Mouse (Mus musculus) lung, embryonic 14.5 days (tissue): ENCODE measurements around the gene Lcn6. TPM values are rescaled to one million over a fixed set of nuclear protein-coding genes. Genes with fewer than 3 reads are reported as not detected.

Source experiments
- ATAC-seq: fragments of 200-750 bp; cut with Nextera tagmentation; 2 replicates; pipeline ENCODE4 v1.8.0; 2017; ENCODE audit warnings: mild to moderate bottlenecking, moderate TSS enrichment, moderate library complexity; ENCODE audit not compliant: insufficient read depth
- DNase-seq: peaks from one replicate; pipeline ENCODE4 v3.0.0-alpha.2; 2015
- H3K27ac ChIP-seq: fragments of 300-500 bp; sonication (generic); 2 replicates; pipeline ENCODE4 v1.5.1; 2014; ENCODE audit warnings: low read depth, mild to moderate bottlenecking, moderate library complexity
- H3K27me3 ChIP-seq: fragments of 300-500 bp; sonication (generic); 2 replicates; pipeline ENCODE4 v1.6.1; 2014; ENCODE audit warnings: low read length, control low read depth; ENCODE audit not compliant: insufficient read depth
- H3K36me3 ChIP-seq: fragments of 300-500 bp; sonication (generic); 2 replicates; pipeline ENCODE4 v1.6.1; 2014; ENCODE audit warnings: control low read depth; ENCODE audit not compliant: insufficient read depth
- H3K4me1 ChIP-seq: fragments of 300-500 bp; sonication (generic); 2 replicates; pipeline ENCODE4 v1.6.1; 2014; ENCODE audit warnings: antibody characterized with exemption, control low read depth; ENCODE audit not compliant: insufficient read depth
- H3K4me2 ChIP-seq: fragments of 300-500 bp; sonication (generic); 2 replicates; pipeline ENCODE4 v1.6.1; 2014; ENCODE audit warnings: mild to moderate bottlenecking
- H3K4me3 ChIP-seq: fragments of 300-500 bp; sonication (generic); 2 replicates; pipeline ENCODE4 v1.5.1; 2014; ENCODE audit warnings: low read depth, low read length
- H3K9ac ChIP-seq: fragments of 300-500 bp; sonication (generic); 2 replicates; pipeline ENCODE4 v1.6.1; 2014
- H3K9me3 ChIP-seq: fragments of 300-500 bp; sonication (generic); 2 replicates; pipeline ENCODE4 v1.6.1; 2016; ENCODE audit warnings: low read depth, low read length, control low read depth
- CTCF ChIP-seq: IDR thresholded peaks from 2 replicates; pipeline ENCODE4 v1.5.1; 2016; ENCODE audit warnings: antibody characterized with exemption, low read depth
- WGBS: fragments of 180-500 bp; shearing (Covaris S2); extraction: QIAGEN DNeasy Blood & Tissue Kit; methylation state at CpG from one replicate; pipeline ENCODE4 v1.1.7; 2014; 5-methylcytosine and 5-hydroxymethylcytosine counted together
- polyA plus RNA-seq: library from polyadenylated mRNA; unstranded; fragments of >200 nt; fragmentation: Nextera tagmentation; extraction: Ambion mirVana; gene quantifications from 2 replicates; pipeline ENCODE4 v1.2.1, GENCODE M21; 2014

Lcn6 gene
- polyA plus RNA-seq = not detected in 2 replicates

DNA sequence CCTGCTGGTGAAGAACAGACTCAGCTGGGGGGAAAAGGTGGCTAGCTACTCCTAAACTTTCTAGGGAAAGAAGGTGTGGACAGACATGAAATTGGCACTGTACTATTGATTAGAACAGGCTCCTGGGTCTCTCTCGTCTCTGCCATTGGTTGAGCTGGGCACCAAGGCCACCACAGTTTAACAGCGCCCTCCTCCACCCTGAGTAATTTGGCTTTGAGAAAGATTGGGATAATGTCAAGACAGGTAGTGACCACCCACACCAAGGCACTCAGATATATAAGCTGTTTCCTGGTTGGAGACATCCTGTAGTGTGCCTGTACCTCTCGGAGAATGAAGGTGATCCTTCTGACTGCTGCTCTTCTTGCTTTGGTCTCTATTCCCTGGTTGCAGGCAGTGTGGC is at the start of gene Lcn6:
Lcn6 (plus strand) TSS at position 301 of the 400 bp plus-strand sequence.
- Histone ChIP-seq H3K4me3 (no peak within 1 kb of the TSS), H3K4me1 (no peaks in the 10 kb centered on the region), H3K27ac (no peak within 1 kb of the TSS), H3K9ac (no peak within 1 kb of the TSS), H3K27me3 (no peaks in the 10 kb centered on the region), H3K9me3 (no peaks in the 10 kb centered on the region), H3K36me3 (no peaks in the 10 kb centered on the region), H3K4me2 (no peak within 1 kb of the TSS)
- TF ChIP-seq CTCF = no peak
- 86% methylated on average over 3 of the region's 3 CpGs for WGBS
- no peak for ATAC-seq
- DNase-seq = no peak

DNA sequence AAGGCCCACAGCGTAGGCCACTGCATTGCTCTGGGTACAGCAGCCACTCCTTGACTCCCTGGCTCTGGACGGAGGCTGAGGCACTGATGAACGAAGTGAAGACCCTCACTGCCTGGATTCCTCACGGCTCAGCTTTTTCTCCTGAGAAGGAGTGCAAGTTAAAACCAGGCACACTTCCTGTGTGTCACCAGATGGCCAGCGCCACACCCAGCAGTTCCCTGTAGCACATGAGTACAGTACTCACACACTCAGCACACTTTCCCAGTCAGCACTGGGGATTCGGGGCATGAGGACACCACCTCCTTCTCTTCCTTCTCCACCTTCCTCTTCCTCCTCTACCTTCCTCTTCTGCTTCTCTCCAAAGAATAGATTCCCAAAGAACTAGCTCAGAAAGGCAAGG is 48.8 kb upstream of the Lcn6 start, which contains the start of gene Fcna:
Fcna (minus strand) TSS at position 220 of the 400 bp plus-strand sequence.
- no peak within 1 kb of the TSS for H3K27ac ChIP-seq
- WGBS = 65% methylated on average over 6 of the region's 6 CpGs
- no peaks in the 10 kb centered on the region for H3K27me3 ChIP-seq
- DNase-seq (no peak), ATAC-seq (no peak)
- TF ChIP-seq CTCF = no peak
- H3K4me3 ChIP-seq = no peak within 1 kb of the TSS
- no peaks in the 10 kb centered on the region for H3K9me3 ChIP-seq
- no peak within 1 kb of the TSS for H3K9ac ChIP-seq
- no peak within 1 kb of the TSS for H3K4me2 ChIP-seq
- H3K36me3 ChIP-seq = no peaks in the 10 kb centered on the region
- H3K4me1 ChIP-seq = no peaks in the 10 kb centered on the region

DNA sequence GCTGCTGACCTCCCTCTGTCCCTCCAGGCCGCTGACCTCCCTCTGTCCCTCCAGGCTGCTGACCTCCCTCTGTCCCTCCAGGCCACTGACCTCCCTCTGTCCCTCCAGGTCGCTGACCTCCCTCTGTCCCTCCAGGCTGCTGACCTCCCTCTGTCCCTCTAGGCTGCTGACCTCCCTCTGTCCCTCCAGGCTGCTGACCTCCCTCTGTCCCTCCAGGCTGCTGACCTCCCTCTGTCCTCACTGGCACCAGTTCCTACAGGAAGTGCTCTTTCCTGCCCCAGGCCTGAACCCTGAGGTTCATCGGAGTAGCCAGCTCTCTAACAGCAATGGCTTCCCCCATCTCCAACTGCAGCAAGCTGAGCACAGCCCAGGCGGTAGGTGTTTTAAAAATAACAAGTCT is 47.8 kb upstream of the Lcn6 start:
- ATAC-seq = no peak
- WGBS = 33% methylated on average over 4 of the region's 4 CpGs
- no peaks in the 10 kb centered on the region for H3K27me3 ChIP-seq

DNA sequence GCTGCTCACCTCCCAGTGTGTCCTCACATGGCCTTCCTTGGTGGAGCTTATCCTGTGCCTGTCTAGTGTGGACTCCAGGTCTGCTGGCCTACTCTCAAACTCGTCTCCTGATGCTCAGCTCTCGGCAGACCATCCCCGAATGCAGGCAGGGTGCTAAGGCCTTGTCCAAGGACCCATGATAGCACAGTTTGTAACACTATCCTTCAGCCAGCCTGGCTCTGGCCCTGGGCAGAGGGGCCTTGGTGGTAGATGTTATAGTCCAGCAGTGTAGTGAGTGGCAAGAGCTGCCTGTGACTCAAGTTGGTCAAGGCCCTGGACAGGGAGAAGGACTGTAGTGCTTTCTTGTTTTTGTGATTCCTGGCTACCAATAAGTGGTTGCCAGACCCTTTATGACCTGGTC is 43.0 kb upstream of the Lcn6 start:
- H3K9ac ChIP-seq = no peak overlapping the region
- TF ChIP-seq CTCF = no peak
- WGBS = 78% methylated on average over 3 of the region's 3 CpGs
- ATAC-seq (no peak), DNase-seq (no peak)
- H3K27ac ChIP-seq = no peak overlapping the region
- no peak overlapping the region for H3K4me2 ChIP-seq
- H3K36me3 ChIP-seq = no peaks in the 10 kb centered on the region
- no peaks in the 10 kb centered on the region for H3K9me3 ChIP-seq
- no peaks in the 10 kb centered on the region for H3K27me3 ChIP-seq
- H3K4me3 ChIP-seq = no peak overlapping the region
- no peaks in the 10 kb centered on the region for H3K4me1 ChIP-seq

More for the DNA sequence above, 47.8 kb upstream of the Lcn6 start:
- Histone ChIP-seq H3K36me3 (no peaks in the 10 kb centered on the region), H3K4me3 (no peak overlapping the region), H3K9ac (no peak overlapping the region), H3K27ac (no peak overlapping the region), H3K4me2 (no peak overlapping the region), H3K4me1 (no peaks in the 10 kb centered on the region), H3K9me3 (no peaks in the 10 kb centered on the region)
- no peak for TF ChIP-seq CTCF
- DNase-seq = no peak

DNA sequence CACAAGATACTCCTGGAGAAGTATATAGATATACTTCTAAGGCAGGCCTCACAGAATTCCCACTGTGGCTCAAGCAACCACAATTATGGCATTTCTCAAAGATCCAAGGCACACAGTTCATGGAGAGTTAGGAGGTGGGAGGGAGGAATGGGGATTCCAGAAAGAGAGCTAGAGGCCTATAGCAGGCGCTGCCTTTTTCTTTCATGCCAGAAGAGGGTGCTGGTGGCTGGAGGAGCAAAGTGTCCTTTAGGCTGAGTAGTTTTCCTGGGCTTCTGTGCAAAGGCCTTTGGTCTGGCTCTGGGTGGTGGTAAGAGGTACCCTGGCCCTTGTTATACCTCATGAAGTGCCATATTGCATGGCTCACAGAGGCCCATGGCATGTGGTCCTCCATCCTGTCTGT is 42.5 kb upstream of the Lcn6 start:
- no peak for DNase-seq
- no peak for ATAC-seq
- Histone ChIP-seq H3K4me3 (no peak overlapping the region), H3K9me3 (no peaks in the 10 kb centered on the region), H3K27ac (no peak overlapping the region), H3K36me3 (no peaks in the 10 kb centered on the region), H3K27me3 (no peaks in the 10 kb centered on the region), H3K4me2 (no peak overlapping the region), H3K4me1 (no peaks in the 10 kb centered on the region), H3K9ac (no peak overlapping the region)
- 53% methylated on average over 1 of the region's 1 CpGs for WGBS
- TF ChIP-seq CTCF = no peak

DNA sequence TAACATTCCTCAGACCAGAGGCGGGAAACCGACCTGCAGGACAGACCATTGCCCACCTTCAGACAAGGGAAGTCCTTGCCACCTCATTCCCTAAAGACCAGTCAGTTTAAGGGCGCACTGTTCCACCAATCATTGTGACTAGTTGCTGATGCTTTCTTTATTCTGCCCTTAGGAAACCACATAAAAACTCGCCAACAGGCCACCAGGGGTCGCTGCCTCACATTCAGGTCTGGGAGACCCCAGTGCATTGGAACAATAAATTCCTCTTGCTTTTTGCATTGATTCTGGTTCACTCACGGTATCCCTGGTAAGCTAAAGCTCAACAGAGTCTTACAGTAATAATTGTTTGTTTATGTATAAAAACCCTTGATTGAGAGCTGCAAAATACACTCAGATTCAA is 36.7 kb upstream of the Lcn6 start:
- Histone ChIP-seq H3K4me2 (no peak overlapping the region), H3K9ac (no peak overlapping the region), H3K27ac (no peak overlapping the region), H3K36me3 (no peaks in the 10 kb centered on the region), H3K4me1 (no peaks in the 10 kb centered on the region), H3K4me3 (no peak overlapping the region), H3K9me3 (no peaks in the 10 kb centered on the region), H3K27me3 (no peaks in the 10 kb centered on the region)
- peak; percentile 71 for DNase-seq
- TF ChIP-seq CTCF = peak; percentile 77
- WGBS = 12% methylated on average over 6 of the region's 6 CpGs
- no peak for ATAC-seq

DNA sequence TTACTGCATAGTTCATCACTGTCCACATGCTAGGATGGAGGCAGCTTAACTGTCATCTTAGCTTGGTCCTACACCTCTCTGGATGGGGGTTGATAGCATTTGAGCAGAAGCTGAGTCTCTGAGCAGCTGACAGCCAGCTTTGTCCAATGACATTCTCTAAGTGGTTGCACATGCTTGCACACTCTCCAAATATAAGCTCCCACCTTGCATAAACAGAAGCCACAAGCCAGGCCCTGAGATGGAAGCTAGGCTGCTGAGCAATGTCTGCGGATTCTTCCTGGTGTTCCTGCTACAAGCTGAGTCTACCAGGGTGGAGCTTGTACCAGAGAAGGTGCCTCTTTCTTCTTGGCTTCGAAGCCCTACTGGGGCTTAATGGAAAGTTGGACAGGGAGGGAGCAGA is 23.7 kb upstream of the Lcn6 start, which contains the start of gene Lcn8:
Lcn8 (plus strand) TSS at position 219 of the 400 bp plus-strand sequence.
- Histone ChIP-seq H3K36me3 (no peaks in the 10 kb centered on the region), H3K9ac (no peak within 1 kb of the TSS), H3K9me3 (no peaks in the 10 kb centered on the region), H3K4me3 (no peak within 1 kb of the TSS), H3K27me3 (no peaks in the 10 kb centered on the region), H3K4me1 (no peaks in the 10 kb centered on the region), H3K27ac (no peak within 1 kb of the TSS), H3K4me2 (no peak within 1 kb of the TSS)
- DNase-seq = no peak
- no peak for ATAC-seq
- WGBS = 70% methylated on average over 2 of the region's 2 CpGs
- no peak for TF ChIP-seq CTCF
